Mouse (Mus musculus): ENCODE data around the gene Gm49368.
"Not testable (repeated sequence)": the region's sequence is repeated elsewhere in the genome, so short reads cannot be mapped to it uniquely, and the experiment has no call there.

Gm49368 gene

DNA sequence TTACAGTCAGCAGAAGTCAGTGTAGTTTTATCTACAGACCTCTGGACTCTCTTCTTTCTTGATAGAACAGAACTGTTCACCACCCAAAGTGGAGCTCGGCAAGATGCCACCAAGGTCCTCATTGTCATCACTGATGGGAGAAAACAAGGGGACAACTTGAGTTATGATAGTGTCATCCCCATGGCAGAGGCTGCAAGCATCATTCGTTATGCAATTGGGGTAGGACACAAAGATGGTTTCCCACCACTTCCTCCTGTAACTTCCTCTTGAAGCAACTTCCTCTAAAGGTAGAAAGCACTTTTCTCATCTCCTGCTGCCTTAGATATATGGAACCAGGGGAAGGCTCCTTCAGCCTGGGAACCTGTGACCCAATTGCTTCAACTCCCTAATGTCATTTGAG lies 71.1 kb downstream of the Gm49368 start:
- no peak for DNase-seq

DNA sequence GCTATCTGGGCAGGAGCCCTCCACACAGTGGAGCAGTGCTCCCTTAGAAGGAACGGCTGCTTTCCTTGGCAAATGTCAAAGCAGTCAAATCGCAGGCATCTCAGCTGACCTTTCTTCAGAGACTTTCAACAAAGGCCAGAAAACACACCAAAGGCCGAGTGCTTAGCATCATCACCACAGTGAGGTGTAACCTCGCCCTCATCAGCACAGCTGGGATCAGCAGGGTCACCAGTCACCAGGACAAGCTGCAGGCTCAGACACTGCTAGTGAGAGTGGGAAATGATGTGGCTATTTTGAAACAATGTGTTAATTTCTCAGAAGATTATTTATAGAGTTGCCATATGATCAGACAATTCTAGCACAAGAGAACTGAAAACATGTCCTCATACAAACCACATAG lies 74.4 kb downstream of the Gm49368 start:
- DNase-seq, result no peak

GRCm38 (mm10) chr7:128139611-128140010 lies 77.1 kb downstream of the Gm49368 start:
- no peak for DNase-seq

DNA sequence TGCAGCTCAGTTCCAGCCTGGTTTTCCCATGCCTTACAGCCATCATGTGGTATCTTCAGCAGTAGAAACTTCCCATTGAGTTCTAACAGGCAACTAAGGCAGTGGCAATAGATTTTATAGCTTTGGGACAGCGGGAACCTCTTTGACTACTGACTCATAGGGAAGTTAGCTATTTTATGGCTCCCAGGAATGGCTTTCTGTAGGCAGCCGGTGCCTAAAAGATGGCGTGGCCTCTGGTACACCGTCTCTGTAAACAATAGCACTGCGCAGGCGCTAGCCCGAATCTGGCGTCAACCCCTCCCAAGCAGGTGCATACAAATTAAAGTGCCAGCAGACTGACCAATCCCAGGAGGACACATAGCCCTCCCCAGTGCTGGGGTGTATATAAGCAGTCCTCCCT lies 88.5 kb downstream of the Gm49368 start:
- DNase-seq, result no peak

- no peak for DNase-seq
These were observed 91.6 kb downstream of the Gm49368 start, which contains the start of gene Itgad for GRCm38 (mm10) chr7:128154076-128154475. TSS of gene Itgad (plus strand) at chr7:128154376.

- DNase-seq, result no peak
These were observed 92.4 kb downstream of the Gm49368 start for GRCm38 (mm10) chr7:128154924-128155323.

GRCm38 (mm10) chr7:128158688-128159354 lies 96.3 kb downstream of the Gm49368 start:
- not testable (repeated sequence) for DNase-seq

DNA sequence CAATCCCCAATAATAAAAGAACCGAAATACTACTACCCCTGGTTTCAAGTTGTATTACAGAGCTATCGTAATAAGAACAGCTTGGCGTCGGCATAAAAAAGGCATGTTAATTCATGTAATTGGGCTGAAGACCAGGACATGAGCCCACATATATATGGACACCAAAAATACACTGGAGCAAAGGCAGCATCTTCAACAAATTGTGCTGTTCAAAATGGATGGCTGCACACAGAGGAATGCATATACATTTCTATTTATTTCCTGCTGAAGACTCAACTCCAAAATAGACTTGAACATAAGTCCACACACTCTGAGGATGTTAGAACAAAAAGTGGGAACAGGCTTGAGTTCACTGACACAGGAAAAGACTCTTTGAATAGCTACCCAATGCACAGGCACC lies 101.5 kb downstream of the Gm49368 start:
- DNase-seq, result no peak

DNA sequence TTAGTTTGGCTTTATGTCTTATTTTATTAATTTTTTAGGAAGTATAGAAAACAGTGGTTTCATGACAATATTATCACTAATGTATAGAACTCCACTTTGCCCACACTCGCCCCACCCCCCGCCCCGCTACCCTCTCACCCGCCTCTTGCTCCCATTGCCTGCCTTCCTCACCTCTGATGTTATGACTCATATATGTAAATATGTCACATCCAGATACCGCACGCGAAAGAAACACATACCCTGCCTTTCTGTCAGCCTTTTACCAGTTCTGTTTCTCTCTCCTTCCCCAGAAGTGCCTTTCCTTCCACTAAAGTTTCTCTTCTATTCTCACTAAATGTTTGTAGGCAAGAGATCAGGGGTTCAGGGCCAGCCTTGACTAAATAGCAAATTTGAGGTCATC lies 103.9 kb downstream of the Gm49368 start:
- no peak for DNase-seq

GRCm38 (mm10) chr7:128169996-128170395 lies 107.5 kb downstream of the Gm49368 start:
- DNase-seq, result no peak
